Mouse (Mus musculus): ENCODE measurements at regions not wholly inside any gene's neighbourhood (a gene's known extent, or its start where the extent isn't known, plus 50 kb on each side); places are given as distances from the start of the nearest gene placed in this dataset.
A peak's percentile ranks its signal among the peaks of the same experiment; 100 is the strongest.

GRCm38 (mm10) chr2:160439028-160439427, 72.2 kb upstream of the Mafb start:
- DNase-seq (ENCODE audit: extremely low read depth, low read depth, low spot score), result no peak
- WGBS, result 87% methylated on average over 2 of the region's 2 CpGs
- no peak overlapping the region for H3K4me3 ChIP-seq (ENCODE audit: insufficient read depth, low read depth, low read length)
- H3K36me3 ChIP-seq (ENCODE audit: control insufficient read depth, insufficient read depth, low read length), result no peaks in the 10 kb centered on the region
- no peak overlapping the region for H3K9ac ChIP-seq (ENCODE audit: low read depth, low read length)
- no peak for TF ChIP-seq CTCF (IDR thresholded peaks at IDR 0.05; ENCODE audit: low read depth, low read length)
- no peak for TF ChIP-seq POLR2A (IDR thresholded peaks at IDR 0.05; ENCODE audit: extremely low read depth, insufficient read depth, low read length)
- H3K27me3 ChIP-seq (ENCODE audit: control insufficient read depth, insufficient read depth, low read length), result no peaks in the 10 kb centered on the region; the same call in 1 of the 2 replicates
- no peaks in the 10 kb centered on the region for H3K79me2 ChIP-seq (ENCODE audit: control insufficient read depth, insufficient read depth, low read length)
- no peaks in the 10 kb centered on the region for H3K4me1 ChIP-seq (ENCODE audit: control insufficient read depth, insufficient read depth, low read length)
- no peak overlapping the region for H3K27ac ChIP-seq (replicated peaks; ENCODE audit: insufficient read depth, low read depth, low read length)

GRCm38 (mm10) chr2:160440236-160440635, 73.4 kb upstream of the Mafb start:
- H3K9ac ChIP-seq (ENCODE audit: low read depth, low read length), result no peak overlapping the region
- no peak overlapping the region for H3K27ac ChIP-seq (replicated peaks; ENCODE audit: insufficient read depth, low read depth, low read length)
- no peaks in the 10 kb centered on the region; the same call in 1 of the 2 replicates for H3K27me3 ChIP-seq (ENCODE audit: control insufficient read depth, insufficient read depth, low read length)
- no peak for DNase-seq (ENCODE audit: extremely low read depth, low read depth, low spot score)
- 92% methylated on average over 9 of the region's 9 CpGs for WGBS
- H3K4me1 ChIP-seq (ENCODE audit: control insufficient read depth, insufficient read depth, low read length), result no peaks in the 10 kb centered on the region
- H3K79me2 ChIP-seq (ENCODE audit: control insufficient read depth, insufficient read depth, low read length), result no peaks in the 10 kb centered on the region
- no peaks in the 10 kb centered on the region for H3K36me3 ChIP-seq (ENCODE audit: control insufficient read depth, insufficient read depth, low read length)
- TF ChIP-seq POLR2A (IDR thresholded peaks at IDR 0.05; ENCODE audit: extremely low read depth, insufficient read depth, low read length), result no peak
- TF ChIP-seq CTCF (IDR thresholded peaks at IDR 0.05; ENCODE audit: low read depth, low read length), result no peak
- no peak overlapping the region for H3K4me3 ChIP-seq (ENCODE audit: insufficient read depth, low read depth, low read length)

GRCm38 (mm10) chr2:160451057-160451456, 84.2 kb upstream of the Mafb start:
- 25% methylated on average over 8 of the region's 8 CpGs for WGBS

GRCm38 (mm10) chr2:160451481-160452238, 84.8 kb upstream of the Mafb start:
- WGBS, result 4% methylated on average over 21 of the region's 21 CpGs
- H3K9ac ChIP-seq (ENCODE audit: low read depth, low read length), result no peak overlapping the region
- no peaks in the 10 kb centered on the region for H3K79me2 ChIP-seq (ENCODE audit: control insufficient read depth, insufficient read depth, low read length)
- H3K4me1 ChIP-seq (ENCODE audit: control insufficient read depth, insufficient read depth, low read length), result no peaks in the 10 kb centered on the region; the same call in 1 of the 2 replicates
- H3K4me3 ChIP-seq (ENCODE audit: insufficient read depth, low read depth, low read length), result peak overlapping the region; percentile 48; the same call in 1 of the 2 replicates
- H3K27ac ChIP-seq (replicated peaks; ENCODE audit: insufficient read depth, low read depth, low read length), result no peak overlapping the region
- TF ChIP-seq CTCF (IDR thresholded peaks at IDR 0.05; ENCODE audit: low read depth, low read length) (no peak), POLR2A (IDR thresholded peaks at IDR 0.05; ENCODE audit: extremely low read depth, insufficient read depth, low read length) (no peak)
- DNase-seq (ENCODE audit: extremely low read depth, low read depth, low spot score), result peak; percentile 23
- no peaks in the 10 kb centered on the region for H3K27me3 ChIP-seq (ENCODE audit: control insufficient read depth, insufficient read depth, low read length)
- no peaks in the 10 kb centered on the region for H3K36me3 ChIP-seq (ENCODE audit: control insufficient read depth, insufficient read depth, low read length)

More at GRCm38 (mm10) chr2:160451057-160451456, 84.2 kb upstream of the Mafb start:
- no peak for TF ChIP-seq CTCF (IDR thresholded peaks at IDR 0.05; ENCODE audit: low read depth, low read length)
- no peak for TF ChIP-seq POLR2A (IDR thresholded peaks at IDR 0.05; ENCODE audit: extremely low read depth, insufficient read depth, low read length)
- no peak overlapping the region for H3K4me3 ChIP-seq (ENCODE audit: insufficient read depth, low read depth, low read length)
- no peak overlapping the region for H3K9ac ChIP-seq (ENCODE audit: low read depth, low read length)
- H3K27me3 ChIP-seq (ENCODE audit: control insufficient read depth, insufficient read depth, low read length), result no peaks in the 10 kb centered on the region; the same call in 1 of the 2 replicates
- H3K4me1 ChIP-seq (ENCODE audit: control insufficient read depth, insufficient read depth, low read length), result no peaks in the 10 kb centered on the region; the same call in 1 of the 2 replicates
- H3K79me2 ChIP-seq (ENCODE audit: control insufficient read depth, insufficient read depth, low read length), result no peaks in the 10 kb centered on the region
- no peak overlapping the region for H3K27ac ChIP-seq (replicated peaks; ENCODE audit: insufficient read depth, low read depth, low read length)
- no peak for DNase-seq (ENCODE audit: extremely low read depth, low read depth, low spot score)
- no peaks in the 10 kb centered on the region for H3K36me3 ChIP-seq (ENCODE audit: control insufficient read depth, insufficient read depth, low read length)

DNA sequence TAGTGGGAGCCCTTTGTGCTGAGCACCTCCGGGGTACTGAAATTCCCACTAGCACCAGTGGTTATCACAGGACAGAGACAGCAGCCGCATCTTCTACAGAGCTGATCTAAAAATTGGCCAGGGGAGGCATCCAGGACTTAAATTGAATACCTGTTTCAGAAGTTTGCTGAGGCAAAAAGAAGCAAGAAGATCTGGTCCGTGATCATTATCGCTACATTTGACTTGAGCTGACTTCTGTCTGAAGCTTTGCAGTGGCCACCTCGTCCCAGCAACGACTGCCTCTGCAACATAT, 85.3 kb upstream of the Mafb start:
- Histone ChIP-seq H3K4me3 (ENCODE audit: insufficient read depth, low read depth, low read length) (no peak overlapping the region), H3K4me1 (ENCODE audit: control insufficient read depth, insufficient read depth, low read length) (no peaks in the 10 kb centered on the region; the same call in 1 of the 2 replicates), H3K79me2 (ENCODE audit: control insufficient read depth, insufficient read depth, low read length) (no peaks in the 10 kb centered on the region), H3K36me3 (ENCODE audit: control insufficient read depth, insufficient read depth, low read length) (no peaks in the 10 kb centered on the region), H3K9ac (ENCODE audit: low read depth, low read length) (no peak overlapping the region), H3K27me3 (ENCODE audit: control insufficient read depth, insufficient read depth, low read length) (no peaks in the 10 kb centered on the region), H3K27ac (replicated peaks; ENCODE audit: insufficient read depth, low read depth, low read length) (no peak overlapping the region)
- no peak for DNase-seq (ENCODE audit: extremely low read depth, low read depth, low spot score)
- TF ChIP-seq CTCF (IDR thresholded peaks at IDR 0.05; ENCODE audit: low read depth, low read length) (no peak), POLR2A (IDR thresholded peaks at IDR 0.05; ENCODE audit: extremely low read depth, insufficient read depth, low read length) (no peak)
- WGBS, result 31% methylated on average over 6 of the region's 6 CpGs

DNA sequence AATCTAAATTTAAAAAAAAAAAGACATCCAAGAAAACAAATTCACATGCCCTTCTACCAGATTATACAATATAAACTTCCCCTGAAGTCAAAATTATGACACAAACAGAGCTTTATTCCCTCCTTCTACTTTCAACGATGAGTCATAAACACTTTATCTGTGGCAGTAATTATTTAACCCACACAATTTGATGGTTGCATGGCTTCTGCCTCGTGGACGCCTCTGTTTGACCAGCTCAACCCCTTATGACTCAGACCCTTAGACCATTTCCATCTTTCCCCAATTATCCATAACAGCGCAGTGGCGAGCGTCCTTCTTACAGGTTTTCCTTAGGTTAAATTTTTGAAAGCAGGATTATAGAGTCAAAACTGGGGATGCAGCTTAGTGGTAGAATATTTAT, 85.9 kb upstream of the Mafb start:
- TF ChIP-seq CTCF (IDR thresholded peaks at IDR 0.05; ENCODE audit: low read depth, low read length) (no peak), POLR2A (IDR thresholded peaks at IDR 0.05; ENCODE audit: extremely low read depth, insufficient read depth, low read length) (no peak)

More for the DNA sequence above, 85.9 kb upstream of the Mafb start:
- Histone ChIP-seq H3K27me3 (ENCODE audit: control insufficient read depth, insufficient read depth, low read length) (no peaks in the 10 kb centered on the region), H3K4me1 (ENCODE audit: control insufficient read depth, insufficient read depth, low read length) (no peaks in the 10 kb centered on the region; the same call in 1 of the 2 replicates), H3K79me2 (ENCODE audit: control insufficient read depth, insufficient read depth, low read length) (no peaks in the 10 kb centered on the region), H3K36me3 (ENCODE audit: control insufficient read depth, insufficient read depth, low read length) (no peaks in the 10 kb centered on the region), H3K4me3 (ENCODE audit: insufficient read depth, low read depth, low read length) (no peak overlapping the region), H3K27ac (replicated peaks; ENCODE audit: insufficient read depth, low read depth, low read length) (no peak overlapping the region), H3K9ac (ENCODE audit: low read depth, low read length) (no peak overlapping the region)
- 89% methylated on average over 6 of the region's 6 CpGs for WGBS
- no peak for DNase-seq (ENCODE audit: extremely low read depth, low read depth, low spot score)
